Mouse (Mus musculus) forebrain, embryonic 16.5 days (tissue): ENCODE measurements at regions not wholly inside any gene's neighbourhood (a gene's known extent, or its start where the extent isn't known, plus 50 kb on each side); places are given as distances from the start of the nearest gene placed in this dataset.
A peak's percentile ranks its signal among the peaks of the same experiment; 100 is the strongest.

ENCODE experiments used
- ATAC-seq: fragments of 200-750 bp; cut with Nextera tagmentation; 2 replicates; pipeline ENCODE4 v1.8.0; 2017; ENCODE audit warnings: mild to moderate bottlenecking, moderate library complexity
- H3K27ac ChIP-seq: fragments of 300-500 bp; sonication (generic); 2 replicates; pipeline ENCODE4 v1.5.1; 2014; ENCODE audit warnings: low read length, control low read depth
- H3K27me3 ChIP-seq: fragments of 300-500 bp; sonication (generic); replicated peaks from 2 replicates; pipeline ENCODE4 v1.6.1; 2014; ENCODE audit warnings: low read length; ENCODE audit not compliant: control insufficient read depth, insufficient read depth
- H3K36me3 ChIP-seq: fragments of 300-500 bp; sonication (generic); 2 replicates; pipeline ENCODE4 v1.6.1; 2014; ENCODE audit not compliant: control insufficient read depth, insufficient read depth
- H3K4me1 ChIP-seq: fragments of 300-500 bp; sonication (generic); replicated peaks from 2 replicates; pipeline ENCODE4 v1.6.1; 2014; ENCODE audit warnings: low read length; ENCODE audit not compliant: control insufficient read depth, insufficient read depth
- H3K4me2 ChIP-seq: fragments of 300-500 bp; sonication (generic); 2 replicates; pipeline ENCODE4 v1.6.1; 2014; ENCODE audit warnings: mild to moderate bottlenecking, low read length, control low read depth
- H3K4me3 ChIP-seq: fragments of 300-500 bp; sonication (generic); replicated peaks from 2 replicates; pipeline ENCODE4 v1.5.1; 2014; ENCODE audit warnings: mild to moderate bottlenecking, low read length, control low read depth
- H3K9ac ChIP-seq: fragments of 300-500 bp; sonication (generic); replicated peaks from 2 replicates; pipeline ENCODE4 v1.6.1; 2014; ENCODE audit warnings: low read depth, low read length, control low read depth
- H3K9me3 ChIP-seq: fragments of 300-500 bp; sonication (generic); 2 replicates; pipeline ENCODE4 v1.6.1; 2016; ENCODE audit warnings: low read length; ENCODE audit not compliant: control insufficient read depth
- WGBS: fragments of 180-500 bp; shearing (Covaris S2); extraction: QIAGEN DNeasy Blood & Tissue Kit; methylation state at CpG from one replicate; pipeline ENCODE4 v1.1.7; 2014; 5-methylcytosine and 5-hydroxymethylcytosine counted together

DNA sequence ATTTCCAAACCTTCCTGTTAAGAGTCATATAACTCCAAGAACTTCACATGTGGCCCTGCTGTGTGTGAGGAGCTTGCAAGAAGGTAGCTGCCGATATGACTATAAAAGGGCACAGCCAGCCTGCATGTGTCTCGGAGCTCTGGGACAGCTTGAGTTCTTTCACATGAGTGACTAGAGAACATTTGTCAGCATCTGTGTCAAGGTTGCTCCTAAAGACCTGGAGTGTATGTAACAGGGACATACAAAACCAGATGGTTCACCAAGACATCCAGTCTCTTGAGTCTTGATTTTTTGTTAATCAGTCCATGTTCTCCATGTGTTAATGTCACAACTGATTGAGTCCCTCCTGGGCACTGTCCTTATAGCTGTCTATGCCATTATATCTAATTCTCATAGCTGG is 126.2 kb upstream of the Pcsk2 start:
- no peak overlapping the region for H3K4me2 ChIP-seq
- WGBS: 91% methylated on average over 2 of the region's 2 CpGs
- no peak for ATAC-seq

GRCm38 (mm10) chr2:143450680-143451079 is 95.3 kb upstream of the Pcsk2 start:
- no peaks in the 10 kb centered on the region for H3K36me3 ChIP-seq
- ATAC-seq: no peak
- H3K9ac ChIP-seq: no peak overlapping the region
- H3K4me1 ChIP-seq: no peaks in the 10 kb centered on the region
- H3K9me3 ChIP-seq: no peaks in the 10 kb centered on the region
- H3K4me3 ChIP-seq: no peak overlapping the region
- H3K4me2 ChIP-seq: no peak overlapping the region
- no peak overlapping the region for H3K27ac ChIP-seq
- H3K27me3 ChIP-seq: no peaks in the 10 kb centered on the region

More for the DNA sequence above, 126.2 kb upstream of the Pcsk2 start:
- Histone ChIP-seq H3K9ac (no peak overlapping the region), H3K4me3 (no peak overlapping the region), H3K4me1 (no peaks in the 10 kb centered on the region), H3K9me3 (no peaks in the 10 kb centered on the region), H3K36me3 (no peaks in the 10 kb centered on the region), H3K27ac (no peak overlapping the region), H3K27me3 (no peaks in the 10 kb centered on the region)

DNA sequence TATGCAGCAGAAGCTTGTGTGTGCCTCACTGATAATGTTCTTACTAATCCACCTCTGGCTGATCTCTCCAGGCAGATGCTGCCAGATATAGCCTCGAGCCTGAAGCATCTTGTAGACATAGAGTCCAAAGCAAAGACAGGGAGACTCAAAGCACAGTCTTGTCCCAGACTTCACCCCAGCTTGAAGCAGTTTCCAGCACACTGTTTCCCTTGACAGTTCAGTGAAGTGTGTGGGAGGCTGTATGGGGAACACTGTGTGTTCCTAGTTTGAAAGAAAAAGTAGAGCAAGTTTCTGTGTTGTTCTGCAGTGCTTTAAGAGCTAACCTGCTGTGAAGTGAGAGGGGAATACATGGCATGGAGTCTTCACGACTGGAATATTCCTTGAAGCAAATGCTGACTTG is 94.7 kb upstream of the Pcsk2 start:
- no peak for ATAC-seq
- Histone ChIP-seq H3K4me3 (no peak overlapping the region), H3K9ac (no peak overlapping the region), H3K9me3 (no peaks in the 10 kb centered on the region), H3K4me1 (no peaks in the 10 kb centered on the region), H3K36me3 (no peaks in the 10 kb centered on the region), H3K4me2 (no peak overlapping the region), H3K27me3 (no peaks in the 10 kb centered on the region), H3K27ac (no peak overlapping the region)
- 43% methylated on average over 2 of the region's 2 CpGs for WGBS

DNA sequence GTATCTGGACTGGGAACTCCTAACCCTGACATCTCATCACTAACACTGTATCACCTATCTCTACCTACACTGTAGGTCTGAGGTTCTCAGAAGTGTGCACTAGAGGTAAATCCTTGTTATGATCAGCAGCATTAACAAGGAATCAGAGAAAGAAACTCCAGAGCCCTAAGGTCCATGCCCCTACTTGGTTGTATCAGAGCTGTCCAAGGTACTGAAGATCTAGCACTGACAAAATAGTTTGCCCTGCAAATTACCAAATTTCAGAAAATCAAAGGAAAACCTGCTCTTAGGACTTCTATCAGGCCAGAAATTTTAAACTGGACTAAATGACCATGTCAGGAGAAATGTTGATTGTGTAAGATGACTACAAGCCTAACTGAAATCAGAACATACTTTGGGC is 94.3 kb upstream of the Pcsk2 start:
- Histone ChIP-seq H3K4me3 (no peak overlapping the region), H3K27ac (no peak overlapping the region), H3K4me1 (no peaks in the 10 kb centered on the region), H3K36me3 (no peaks in the 10 kb centered on the region), H3K9me3 (no peaks in the 10 kb centered on the region), H3K27me3 (no peaks in the 10 kb centered on the region), H3K4me2 (no peak overlapping the region), H3K9ac (no peak overlapping the region)
- no peak for ATAC-seq

DNA sequence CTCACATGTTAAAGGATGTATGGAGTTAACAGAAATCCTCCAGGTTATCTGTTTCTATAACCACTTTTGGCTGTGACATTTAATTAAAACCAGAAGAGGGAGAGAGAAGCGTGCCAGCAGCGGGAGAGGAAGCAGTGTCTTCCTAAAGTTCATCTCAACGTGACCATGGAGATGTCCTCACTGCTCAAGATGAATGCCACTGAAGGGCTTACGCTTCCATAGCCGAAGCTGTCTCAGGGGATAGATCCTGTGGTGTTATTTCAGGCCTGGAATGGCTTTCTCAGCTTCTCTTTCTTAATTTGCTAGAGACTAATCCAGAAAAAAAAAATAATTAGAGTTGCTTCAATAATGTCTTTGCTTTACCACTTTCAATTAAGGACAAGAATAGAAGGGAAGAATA is 78.0 kb upstream of the Pcsk2 start:
- WGBS: 75% methylated on average over 5 of the region's 5 CpGs
- no peak for ATAC-seq
- Histone ChIP-seq H3K27ac (no peak overlapping the region), H3K36me3 (no peaks in the 10 kb centered on the region), H3K4me3 (no peak overlapping the region), H3K9me3 (no peaks in the 10 kb centered on the region), H3K9ac (no peak overlapping the region), H3K27me3 (no peaks in the 10 kb centered on the region), H3K4me2 (no peak overlapping the region), H3K4me1 (no peaks in the 10 kb centered on the region)

DNA sequence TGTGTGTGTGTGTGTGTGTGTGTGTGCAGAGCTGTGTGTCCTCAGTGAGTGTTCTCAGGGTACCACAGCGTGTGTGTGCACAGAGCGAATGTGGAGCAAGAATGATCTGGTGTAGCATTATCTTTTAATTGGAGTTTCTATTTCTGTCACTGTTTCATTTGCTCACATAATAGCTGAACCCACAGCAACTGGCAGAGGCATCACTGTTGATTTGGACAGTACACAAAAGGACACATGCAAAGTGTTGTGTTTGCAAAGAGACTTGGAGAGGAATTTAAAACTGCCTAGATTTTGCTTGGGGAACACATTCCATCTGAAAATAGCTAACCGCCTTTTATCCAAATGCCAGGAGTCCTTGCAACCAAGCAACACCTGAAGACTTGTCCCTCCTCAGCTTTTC is 74.6 kb upstream of the Pcsk2 start:
- Histone ChIP-seq H3K36me3 (no peaks in the 10 kb centered on the region), H3K27me3 (no peaks in the 10 kb centered on the region), H3K27ac (no peak overlapping the region), H3K9me3 (no peaks in the 10 kb centered on the region), H3K9ac (no peak overlapping the region), H3K4me3 (no peak overlapping the region), H3K4me2 (no peak overlapping the region), H3K4me1 (no peaks in the 10 kb centered on the region)
- ATAC-seq: peak; percentile 28; the same call in 1 of the 2 replicates
- 55% methylated on average over 3 of the region's 3 CpGs for WGBS

- H3K4me1 ChIP-seq: no peaks in the 10 kb centered on the region
- WGBS: 31% methylated on average over 3 of the region's 3 CpGs
- no peaks in the 10 kb centered on the region for H3K36me3 ChIP-seq
- no peak overlapping the region for H3K9ac ChIP-seq
- peak; percentile 85 for ATAC-seq
- H3K27ac ChIP-seq: no peak overlapping the region
- H3K4me2 ChIP-seq: no peak overlapping the region
- no peaks in the 10 kb centered on the region for H3K9me3 ChIP-seq
- H3K27me3 ChIP-seq: no peaks in the 10 kb centered on the region
- H3K4me3 ChIP-seq: no peak overlapping the region
Measured at GRCm38 (mm10) chr2:143490830-143491229, 55.1 kb upstream of the Pcsk2 start.
